Mouse (Mus musculus) cerebellum, adult 2 months (tissue): Measurements from ENCODE around the gene Olfr1106.

Experiments
- CTCF ChIP-seq: fragments of 200-500 bp; IDR thresholded peaks from 2 replicates; pipeline ENCODE4 v1.5.1; 2011; ENCODE audit warnings: low read depth, mild to moderate bottlenecking, control low read depth, low read length, moderate library complexity, borderline replicate concordance; ENCODE audit not compliant: insufficient read depth
- POLR2A ChIP-seq: fragments of 200-500 bp; IDR thresholded peaks from 2 replicates; pipeline ENCODE4 v1.6.1; 2011; ENCODE audit warnings: low read length, control low read depth, borderline replicate concordance; ENCODE audit not compliant: insufficient read depth

DNA sequence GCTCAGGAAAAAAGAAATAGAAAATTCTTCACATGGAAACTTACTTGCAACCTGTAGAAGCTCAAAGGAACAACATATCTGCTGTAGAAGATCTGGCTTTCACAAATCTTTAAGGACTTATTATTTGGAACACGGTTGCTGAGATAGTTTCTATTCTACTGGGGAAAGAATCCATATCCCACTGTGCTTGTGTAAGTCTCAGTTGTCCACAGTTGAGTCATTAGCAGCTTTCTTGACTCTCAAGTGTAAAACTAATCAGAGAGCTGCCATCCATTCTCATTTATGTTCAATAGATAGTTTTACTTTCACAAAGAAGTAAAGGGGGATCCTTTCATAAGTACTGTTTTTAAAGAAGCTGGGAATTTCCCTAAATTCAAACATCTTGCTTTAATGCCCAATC, 43.8 kb upstream of the Olfr1106 start, which contains the start of gene Olfr1109:
- no peak for TF ChIP-seq CTCF
- no peak for TF ChIP-seq POLR2A
